Mouse (Mus musculus) ES-E14 (cell line): ENCODE data around the gene Spats2.

Source experiments
- CHD2 ChIP-seq: IDR thresholded peaks from 2 replicates; pipeline ENCODE4 v1.6.1; 2014; ENCODE audit warnings: mild to moderate bottlenecking, low read depth, low read length, inconsistent platforms
- HCFC1 ChIP-seq: IDR thresholded peaks from 2 replicates; pipeline ENCODE4 v1.6.1; 2012; ENCODE audit warnings: low read length, inconsistent platforms, borderline replicate concordance; ENCODE audit not compliant: insufficient read depth
- ZC3H11A ChIP-seq: IDR thresholded peaks from 2 replicates; pipeline ENCODE4 v1.6.1; 2012; ENCODE audit warnings: low read depth, mild to moderate bottlenecking, inconsistent platforms, low read length, borderline replicate concordance
- ZNF384 ChIP-seq: IDR thresholded peaks from 2 replicates; pipeline ENCODE4 v1.6.1; 2012; ENCODE audit warnings: low read depth, low read length, inconsistent platforms

DNA sequence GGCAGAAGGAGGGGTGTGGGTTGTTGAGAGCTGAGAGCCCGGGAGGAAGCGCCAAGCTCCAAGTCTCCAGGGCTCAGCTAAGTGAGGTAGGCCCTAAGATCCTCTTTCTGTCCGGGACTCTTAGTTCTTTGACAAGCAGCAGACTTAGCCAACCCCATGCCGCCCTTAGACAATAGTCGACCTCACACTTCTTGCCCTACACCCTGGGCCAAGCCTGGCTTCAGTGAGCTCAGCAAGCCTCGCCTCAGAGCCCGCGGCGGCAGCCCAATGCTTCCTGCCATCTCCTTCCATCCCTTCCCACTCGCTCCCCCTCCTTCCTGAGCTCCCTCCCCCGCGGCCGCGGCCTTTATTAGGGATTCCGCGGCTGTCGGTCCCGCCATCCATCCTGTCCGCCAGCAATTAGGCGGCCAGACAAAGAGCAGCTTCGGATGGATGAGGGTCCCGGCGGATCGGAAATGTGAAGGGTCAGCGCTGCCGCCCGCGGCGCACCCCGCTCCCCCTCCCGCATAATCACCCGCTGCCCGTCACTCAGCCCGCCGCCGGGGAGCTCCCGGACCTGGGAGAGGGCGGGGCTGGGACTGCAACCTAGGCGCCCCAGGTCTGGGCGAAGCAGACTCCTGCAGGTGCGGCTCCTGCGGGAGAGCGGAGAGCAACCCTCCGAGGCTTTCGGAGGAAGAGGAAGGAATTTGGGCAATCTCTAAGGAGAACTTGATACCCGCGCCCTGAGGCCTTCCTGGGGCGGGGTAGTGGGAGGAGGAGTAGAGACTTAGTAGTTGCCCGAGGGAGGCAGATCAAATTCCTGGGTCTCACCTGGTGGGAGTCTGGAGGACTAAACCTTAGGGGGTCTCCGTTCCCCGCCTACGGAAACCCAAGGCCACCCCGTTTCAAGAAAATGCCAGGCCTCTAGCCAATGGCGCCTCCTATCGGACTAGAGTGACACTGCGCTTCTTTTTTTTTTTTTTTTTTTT is 32.1 kb upstream of the Spats2 start:
- TF ChIP-seq ZC3H11A (no peak), CHD2 (no peak), ZNF384 (peak; percentile 96), HCFC1 (no peak)
